Mouse (Mus musculus): ENCODE data around the gene Nphp4. TPM values are rescaled to one million over a fixed set of nuclear protein-coding genes. Genes with fewer than 3 reads are reported as not detected.

Nphp4 gene
- polyA plus RNA-seq, 2 experiments: 2.2 to 4.6 TPM

DNA sequence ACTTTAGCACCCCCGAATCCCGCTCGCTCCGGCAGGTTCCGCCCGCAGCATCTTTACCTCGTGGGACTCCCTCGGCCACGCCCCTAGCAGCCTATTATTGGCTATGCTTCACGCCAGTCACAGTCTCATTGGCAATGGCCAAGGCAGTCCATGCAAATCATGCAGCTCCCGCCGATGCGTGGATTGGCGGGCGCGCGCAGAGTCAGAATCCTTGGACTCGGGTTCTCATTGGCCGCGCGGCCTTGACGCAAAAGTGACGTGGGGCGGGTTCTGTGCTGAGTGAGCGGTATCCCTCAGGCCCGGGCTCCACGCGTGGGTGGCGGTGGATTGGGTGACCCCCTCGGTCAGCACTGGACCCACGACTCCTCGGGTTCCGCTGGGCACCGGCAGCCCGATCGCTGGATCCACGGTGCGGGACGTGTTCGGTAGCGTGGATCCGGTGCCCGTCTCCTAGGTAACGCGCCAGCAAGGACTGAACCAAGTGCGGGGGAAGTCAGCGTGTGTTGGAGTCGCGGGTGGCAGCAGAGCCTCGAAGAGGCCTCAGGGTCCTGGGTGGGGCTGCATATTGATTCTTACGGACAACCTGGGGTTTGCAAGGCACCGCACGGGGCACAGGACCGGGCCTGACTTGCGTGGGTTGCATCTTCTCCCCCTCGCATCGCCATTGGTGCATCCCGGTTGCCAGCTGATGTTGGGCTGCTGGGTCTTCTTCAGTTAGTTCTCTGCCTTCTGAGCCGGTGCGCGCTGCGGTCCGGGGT is 1.1 kb downstream of the Nphp4 start, which contains the start of gene Kcnab2:
TSS of gene Kcnab2 (minus strand) at position 406 of the 758 bp plus-strand sequence.
- Histone ChIP-seq H3K9me3 (ENCODE audit: control insufficient read depth, low read length) (0 out of 2 replicates have a peak, but pooled peaks cover 2% of the 10 kb centered on the region), H3K27ac (replicated peaks; ENCODE audit: low read depth, low read length) (peak within 1 kb of the TSS; percentile 72; the same call in 1 of the 2 replicates), H3K9ac (ENCODE audit: low read depth, low read length, severe bottlenecking) (peak within 1 kb of the TSS; percentile 76), H3K36me3 (ENCODE audit: control insufficient read depth, insufficient read depth, low read length) (no peaks in the 10 kb centered on the region), H3K4me1 (ENCODE audit: control insufficient read depth, insufficient read depth, low read length) (peaks cover 10% of the 10 kb centered on the region), H3K4me2 (replicated peaks; ENCODE audit: low read depth, low read length, severe bottlenecking) (peak within 1 kb of the TSS; percentile 89), H3K27me3 (ENCODE audit: control insufficient read depth, insufficient read depth, low read length) (peaks cover 7% of the 10 kb centered on the region), H3K4me3 (replicated peaks; ENCODE audit: low read length) (peak within 1 kb of the TSS; percentile 74)
- ATAC-seq (ENCODE audit: low FRiP score, low read depth) (peak; percentile 99), DNase-seq (ENCODE audit: low spot score) (peak; percentile 97)
- WGBS: under 1% methylated on average over 58 of the region's 63 CpGs
- TF ChIP-seq POLR2A (IDR thresholded peaks at IDR 0.05; ENCODE audit: borderline replicate concordance, extremely low read depth, insufficient read depth, insufficient read length): no peak

DNA sequence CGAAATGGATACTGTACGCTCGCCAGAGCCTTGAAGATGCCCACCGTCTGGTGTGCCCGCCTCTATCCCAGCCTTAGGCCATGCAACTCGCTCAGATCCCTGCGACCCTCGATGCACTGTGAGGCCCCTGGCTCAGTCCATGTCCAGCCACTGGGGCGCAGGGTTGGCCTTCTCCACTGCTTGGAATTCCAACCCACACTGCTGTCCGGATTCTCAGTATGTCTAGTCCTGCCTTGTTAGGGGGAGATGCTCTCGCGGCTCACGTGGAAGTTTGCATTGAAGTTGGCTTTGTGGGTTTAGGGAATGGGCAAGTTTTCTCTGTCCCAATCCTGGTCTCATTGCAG is 1.7 kb downstream of the Nphp4 start:
- peak overlapping the region; percentile 74 for H3K4me3 ChIP-seq (replicated peaks; ENCODE audit: low read length)
- no peak for TF ChIP-seq POLR2A (IDR thresholded peaks at IDR 0.05; ENCODE audit: borderline replicate concordance, extremely low read depth, insufficient read depth, insufficient read length)
- DNase-seq (ENCODE audit: low spot score) (no peak), ATAC-seq (ENCODE audit: low FRiP score, low read depth) (no peak)
- peak overlapping the region; percentile 72; the same call in 1 of the 2 replicates for H3K27ac ChIP-seq (replicated peaks; ENCODE audit: low read depth, low read length)
- peak overlapping the region; percentile 89 for H3K4me2 ChIP-seq (replicated peaks; ENCODE audit: low read depth, low read length, severe bottlenecking)
- H3K36me3 ChIP-seq (ENCODE audit: control insufficient read depth, insufficient read depth, low read length): no peaks in the 10 kb centered on the region
- H3K4me1 ChIP-seq (ENCODE audit: control insufficient read depth, insufficient read depth, low read length): peaks cover 10% of the 10 kb centered on the region
- peaks cover 7% of the 10 kb centered on the region for H3K27me3 ChIP-seq (ENCODE audit: control insufficient read depth, insufficient read depth, low read length)
- WGBS: 1% methylated on average over 13 of the region's 13 CpGs
- no peaks in the 10 kb centered on the region for H3K9me3 ChIP-seq (ENCODE audit: control insufficient read depth, low read length)
- H3K9ac ChIP-seq (ENCODE audit: low read depth, low read length, severe bottlenecking): peak overlapping the region; percentile 76

DNA sequence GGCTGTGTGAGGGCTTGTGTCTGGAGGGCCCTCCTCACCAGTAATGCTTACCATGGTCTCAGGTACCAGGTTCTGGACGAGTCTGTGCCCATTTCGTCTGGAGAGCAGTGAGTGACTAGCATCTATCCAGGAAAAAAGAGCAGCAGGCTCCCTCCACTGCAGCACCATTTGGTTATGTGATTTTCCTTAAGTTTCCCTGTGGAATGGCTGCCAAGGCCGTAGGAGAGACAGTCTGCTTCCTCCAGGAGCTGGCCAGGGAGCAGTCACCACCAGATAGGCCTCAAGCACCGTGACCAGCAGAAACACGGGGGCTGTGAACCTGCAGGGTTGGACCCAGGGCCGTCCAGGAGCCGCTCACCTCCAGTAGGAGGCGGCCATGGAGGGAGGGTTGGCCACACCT is 3.9 kb downstream of the Nphp4 start:
- H3K36me3 ChIP-seq (ENCODE audit: control insufficient read depth, insufficient read depth, low read length): no peaks in the 10 kb centered on the region
- H3K9ac ChIP-seq (ENCODE audit: low read depth, low read length, severe bottlenecking): no peak overlapping the region
- peaks cover 10% of the 10 kb centered on the region for H3K4me1 ChIP-seq (ENCODE audit: control insufficient read depth, insufficient read depth, low read length)
- no peak overlapping the region for H3K4me2 ChIP-seq (replicated peaks; ENCODE audit: low read depth, low read length, severe bottlenecking)
- H3K9me3 ChIP-seq (ENCODE audit: control insufficient read depth, low read length): no peaks in the 10 kb centered on the region
- H3K27me3 ChIP-seq (ENCODE audit: control insufficient read depth, insufficient read depth, low read length): peaks cover 7% of the 10 kb centered on the region
- TF ChIP-seq POLR2A (IDR thresholded peaks at IDR 0.05; ENCODE audit: borderline replicate concordance, extremely low read depth, insufficient read depth, insufficient read length): no peak
- ATAC-seq (ENCODE audit: low FRiP score, low read depth) (no peak), DNase-seq (ENCODE audit: low spot score) (no peak)
- H3K27ac ChIP-seq (replicated peaks; ENCODE audit: low read depth, low read length): no peak overlapping the region
- H3K4me3 ChIP-seq (replicated peaks; ENCODE audit: low read length): no peak overlapping the region
- 50% methylated on average over 8 of the region's 8 CpGs for WGBS

DNA sequence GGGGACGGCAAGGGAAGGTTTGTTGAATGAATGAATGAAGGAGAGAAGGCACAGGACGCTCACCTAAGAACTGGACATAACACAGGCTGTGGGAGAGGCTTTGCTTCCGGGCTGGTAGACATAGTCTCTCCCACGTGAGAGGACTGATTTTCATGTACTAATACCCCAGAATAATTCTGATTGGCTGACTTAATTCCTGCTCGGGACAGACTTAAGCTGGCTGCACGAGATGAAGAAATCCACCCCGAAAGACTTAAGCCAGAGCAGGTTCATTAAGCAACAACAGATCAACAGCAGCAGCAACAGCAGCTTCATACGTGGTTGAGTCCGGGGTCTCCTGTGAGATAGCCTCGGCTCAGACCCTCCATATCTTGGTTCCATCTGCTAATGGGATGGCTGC is 11.5 kb downstream of the Nphp4 start:
- no peak for DNase-seq (ENCODE audit: low spot score)
- no peak for TF ChIP-seq POLR2A (IDR thresholded peaks at IDR 0.05; ENCODE audit: borderline replicate concordance, extremely low read depth, insufficient read depth, insufficient read length)
- no peak overlapping the region for H3K4me2 ChIP-seq (replicated peaks; ENCODE audit: low read depth, low read length, severe bottlenecking)
- 83% methylated on average over 10 of the region's 10 CpGs for WGBS
- no peak for ATAC-seq (ENCODE audit: low FRiP score, low read depth)
- H3K9ac ChIP-seq (ENCODE audit: low read depth, low read length, severe bottlenecking): no peak overlapping the region
- H3K27me3 ChIP-seq (ENCODE audit: control insufficient read depth, insufficient read depth, low read length): no peaks in the 10 kb centered on the region
- no peaks in the 10 kb centered on the region for H3K9me3 ChIP-seq (ENCODE audit: control insufficient read depth, low read length)
- no peak overlapping the region for H3K27ac ChIP-seq (replicated peaks; ENCODE audit: low read depth, low read length)
- H3K4me1 ChIP-seq (ENCODE audit: control insufficient read depth, insufficient read depth, low read length): no peaks in the 10 kb centered on the region
- H3K4me3 ChIP-seq (replicated peaks; ENCODE audit: low read length): no peak overlapping the region
- no peaks in the 10 kb centered on the region for H3K36me3 ChIP-seq (ENCODE audit: control insufficient read depth, insufficient read depth, low read length)

DNA sequence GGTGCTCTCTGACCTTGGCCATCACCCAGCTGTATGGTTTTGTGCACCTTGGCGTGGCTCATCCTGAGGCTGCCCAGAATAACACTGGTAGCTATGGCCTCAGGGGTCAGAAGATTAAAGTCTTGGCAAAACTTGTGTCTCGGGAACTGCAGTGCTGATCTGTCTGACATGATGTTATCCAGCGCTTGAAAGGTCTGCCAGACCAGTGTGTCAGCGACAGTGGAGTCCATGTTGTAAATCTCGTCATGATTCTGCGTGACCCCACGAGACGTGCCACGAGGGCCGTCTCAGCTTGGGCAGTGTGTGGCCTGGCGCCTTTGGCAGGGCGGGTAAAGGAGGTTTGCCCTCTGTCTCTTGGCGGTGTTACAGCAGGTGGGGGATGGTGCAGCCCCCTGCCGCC is 13.8 kb downstream of the Nphp4 start:
- no peak for DNase-seq (ENCODE audit: low spot score)
- Histone ChIP-seq H3K27ac (replicated peaks; ENCODE audit: low read depth, low read length) (no peak overlapping the region), H3K27me3 (ENCODE audit: control insufficient read depth, insufficient read depth, low read length) (no peaks in the 10 kb centered on the region), H3K4me2 (replicated peaks; ENCODE audit: low read depth, low read length, severe bottlenecking) (no peak overlapping the region), H3K4me3 (replicated peaks; ENCODE audit: low read length) (no peak overlapping the region), H3K9me3 (ENCODE audit: control insufficient read depth, low read length) (no peaks in the 10 kb centered on the region), H3K4me1 (ENCODE audit: control insufficient read depth, insufficient read depth, low read length) (no peaks in the 10 kb centered on the region), H3K36me3 (ENCODE audit: control insufficient read depth, insufficient read depth, low read length) (no peaks in the 10 kb centered on the region), H3K9ac (ENCODE audit: low read depth, low read length, severe bottlenecking) (no peak overlapping the region)
- TF ChIP-seq POLR2A (IDR thresholded peaks at IDR 0.05; ENCODE audit: borderline replicate concordance, extremely low read depth, insufficient read depth, insufficient read length): no peak
- 84% methylated on average over 14 of the region's 14 CpGs for whole genome bisulfite sequencing
- no peak for ATAC-seq (ENCODE audit: low FRiP score, low read depth)
